Mouse (Mus musculus): Measurements from ENCODE around the gene Tenm2.

Gene Tenm2

DNA sequence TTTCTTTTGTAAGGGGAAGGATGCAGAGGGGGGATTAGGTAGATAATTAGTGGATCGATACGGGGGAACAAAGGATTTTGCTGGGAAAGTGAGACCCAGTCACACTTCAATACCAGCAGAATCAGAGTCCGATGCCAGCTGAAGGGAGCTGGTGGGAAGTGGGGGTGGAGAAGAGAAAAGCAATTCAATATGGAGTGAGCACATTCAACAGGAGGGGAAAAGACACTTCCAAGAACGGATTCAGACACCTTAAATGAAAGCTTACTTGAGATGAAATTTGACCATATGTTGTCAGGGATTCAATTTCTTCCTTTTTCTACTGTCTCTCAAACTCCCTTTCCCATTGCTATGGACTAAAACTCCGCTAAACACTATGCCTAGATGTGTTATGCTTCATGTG is 900.6 kb downstream of the Tenm2 start:
- DNase-seq = no peak

DNA sequence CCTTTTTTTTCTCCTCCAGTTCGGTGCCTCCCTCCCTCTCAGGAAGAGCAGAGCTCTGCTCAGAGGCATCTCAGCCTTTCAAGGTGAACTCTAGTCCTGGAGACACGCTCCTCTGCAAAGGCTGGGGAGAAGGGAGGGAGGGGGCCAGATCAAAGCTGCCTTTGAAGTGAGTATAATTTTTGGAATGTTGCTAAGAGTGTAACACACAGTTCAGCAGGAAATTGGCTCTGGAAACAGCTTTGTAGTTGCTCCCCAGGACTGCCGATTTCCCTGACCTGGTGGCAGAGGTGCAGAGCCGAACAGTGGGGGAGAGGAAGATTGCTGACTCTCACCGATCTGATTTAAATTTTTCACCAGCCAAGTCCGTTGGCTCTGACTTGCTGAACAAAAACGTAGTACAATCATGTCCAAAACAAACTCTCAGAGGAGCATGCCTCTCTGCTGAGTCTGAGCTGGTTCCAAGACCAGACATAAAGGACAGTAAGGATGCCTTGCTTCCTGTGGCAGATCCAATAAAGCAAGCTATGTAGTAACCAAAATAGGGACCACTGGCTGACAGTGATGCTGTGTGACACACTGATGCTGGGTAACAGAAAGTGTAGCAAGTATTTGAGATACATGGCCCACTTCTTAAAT is 901.5 kb downstream of the Tenm2 start:
- no peak for DNase-seq

DNA sequence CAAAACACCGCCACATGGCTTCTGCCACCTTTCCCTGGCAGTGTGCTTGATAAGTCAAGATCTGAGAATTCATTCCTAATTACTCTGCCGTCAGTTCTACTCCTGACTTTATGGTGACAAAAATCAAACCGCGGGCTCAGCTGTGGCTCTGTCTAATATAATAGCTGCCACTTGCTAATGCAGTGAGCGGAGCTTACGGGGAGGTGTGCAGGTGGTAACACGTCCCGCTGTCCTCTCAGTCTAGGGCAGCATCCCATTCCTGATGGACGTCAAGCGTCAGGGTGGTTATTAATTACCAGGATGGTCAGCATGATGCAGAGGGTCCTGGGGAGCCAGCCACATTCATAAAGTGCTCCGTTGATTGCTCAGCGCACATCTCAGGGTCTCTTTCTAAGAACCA is 903.5 kb downstream of the Tenm2 start:
- DNase-seq = no peak

DNA sequence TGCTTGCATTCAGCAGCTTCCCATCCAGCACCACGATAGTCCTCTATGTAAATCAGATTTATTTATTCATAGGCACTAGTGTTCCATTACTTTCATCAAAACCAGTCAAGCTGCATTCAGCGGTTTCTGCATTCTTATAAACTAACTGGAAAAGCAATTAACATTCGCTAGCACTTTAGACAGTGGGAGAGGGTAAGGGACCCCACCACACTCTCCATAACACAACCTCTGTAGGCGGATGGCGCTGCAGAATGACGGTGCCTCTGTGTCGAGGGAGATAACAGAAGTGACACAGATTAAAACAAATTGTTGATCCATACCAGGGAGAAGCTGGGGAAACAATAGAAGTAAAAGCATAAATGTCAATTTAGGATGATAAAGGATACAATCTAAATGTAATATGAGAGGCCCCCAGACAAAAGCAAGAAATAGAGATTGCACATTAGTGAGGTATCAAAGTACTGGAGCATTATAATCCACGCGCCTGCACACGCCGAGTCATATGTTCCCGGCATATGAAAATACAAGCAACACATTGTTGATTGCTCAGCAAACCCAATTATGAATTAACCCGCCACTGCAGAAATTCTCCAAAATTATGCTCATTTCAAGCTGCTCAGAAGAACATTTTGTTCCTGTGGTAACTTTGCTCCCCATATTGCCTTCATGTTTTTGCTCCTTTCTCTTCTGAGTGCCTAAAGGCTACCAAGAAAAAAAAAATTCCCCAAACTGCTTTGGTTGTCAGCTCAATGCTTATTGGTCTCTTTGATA is 904.2 kb downstream of the Tenm2 start:
- peak in 1 of 2 experiments; percentile 5 for DNase-seq

DNA sequence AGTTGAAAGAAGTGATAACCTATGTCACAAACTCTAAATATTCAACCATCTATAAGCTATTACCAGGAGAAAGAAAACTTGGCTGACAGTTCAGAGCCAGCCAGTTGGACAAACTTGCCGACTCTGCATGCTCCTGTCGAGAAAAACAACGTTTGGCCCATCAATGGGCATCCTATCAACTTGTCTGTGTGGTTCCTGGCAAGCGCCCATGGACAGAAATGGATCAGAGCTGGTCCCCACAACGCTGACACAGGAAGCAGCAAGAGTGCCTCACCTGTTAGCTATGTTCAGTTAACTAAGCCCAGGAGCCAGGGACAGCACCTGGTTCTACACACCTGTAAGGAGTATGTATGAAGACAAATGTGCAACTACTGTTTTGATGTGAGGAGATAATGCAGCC is 908.5 kb downstream of the Tenm2 start:
- no peak for DNase-seq

DNA sequence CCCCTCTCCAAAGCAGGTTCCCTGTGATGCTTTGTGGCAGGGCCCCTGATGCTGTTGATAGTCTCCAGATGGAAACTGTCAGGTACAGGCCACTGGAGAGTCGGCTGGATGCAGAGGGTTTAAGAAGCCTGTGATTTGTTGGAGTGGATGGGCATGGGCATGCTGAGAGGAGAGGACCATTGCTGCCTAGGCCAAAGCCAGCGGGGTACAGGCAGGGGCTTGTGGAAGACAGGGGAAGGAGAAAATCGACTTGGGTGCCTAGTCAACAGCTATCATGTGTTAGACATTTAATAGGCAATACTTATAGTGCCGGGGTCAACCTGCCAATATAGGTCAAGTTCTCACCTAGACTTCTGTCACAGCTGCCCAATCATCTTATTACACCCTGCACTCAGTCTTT is 926.4 kb downstream of the Tenm2 start:
- DNase-seq = no peak

DNA sequence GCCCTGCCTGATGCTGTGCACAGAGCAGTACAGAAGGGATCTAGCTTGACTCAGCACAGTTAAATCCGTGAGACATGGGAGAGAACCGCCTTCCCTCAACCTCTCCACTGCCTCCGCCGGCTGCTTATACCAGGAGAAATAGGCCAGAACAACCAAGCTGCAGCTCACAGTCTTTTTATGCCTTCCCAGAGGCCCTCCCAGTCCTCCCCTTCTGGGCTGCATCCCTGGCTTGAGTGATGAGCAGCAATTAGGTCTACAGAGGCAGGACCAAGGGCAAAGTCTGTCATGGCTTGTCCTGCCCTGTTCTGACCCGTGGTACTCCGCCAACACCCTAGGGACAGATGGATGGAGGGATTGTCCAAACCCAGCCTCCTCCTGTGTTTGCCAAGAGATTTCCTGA is 928.5 kb downstream of the Tenm2 start:
- DNase-seq = no peak

DNA sequence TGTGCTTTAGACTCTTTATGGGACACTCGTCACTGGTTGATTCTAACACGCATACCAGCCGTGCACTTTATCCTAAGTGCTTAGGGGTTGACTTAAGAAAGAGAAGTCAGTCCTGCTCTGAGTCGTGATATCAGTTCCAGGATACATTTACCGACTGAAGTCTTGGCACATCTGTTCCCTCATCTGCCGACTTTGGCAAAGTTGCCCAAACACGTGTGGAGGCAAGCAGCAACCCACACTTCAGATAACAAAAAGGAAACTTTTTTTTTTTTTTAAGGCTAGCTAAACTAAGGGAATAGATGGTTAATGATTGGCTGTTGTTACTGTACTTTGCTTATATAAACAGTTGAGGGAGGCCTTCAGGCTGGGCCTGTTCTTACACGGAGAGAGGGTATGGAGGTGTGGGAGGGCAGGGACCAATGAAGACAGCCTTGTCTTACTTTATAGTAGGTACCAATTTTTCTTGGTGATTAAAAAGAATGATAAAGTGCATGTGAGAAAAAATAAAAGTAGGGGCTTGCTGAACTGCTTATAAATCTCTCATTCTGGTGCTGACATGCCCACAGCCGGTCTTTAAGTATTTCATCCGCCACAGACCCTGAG is 930.3 kb downstream of the Tenm2 start:
- no peak for DNase-seq

DNA sequence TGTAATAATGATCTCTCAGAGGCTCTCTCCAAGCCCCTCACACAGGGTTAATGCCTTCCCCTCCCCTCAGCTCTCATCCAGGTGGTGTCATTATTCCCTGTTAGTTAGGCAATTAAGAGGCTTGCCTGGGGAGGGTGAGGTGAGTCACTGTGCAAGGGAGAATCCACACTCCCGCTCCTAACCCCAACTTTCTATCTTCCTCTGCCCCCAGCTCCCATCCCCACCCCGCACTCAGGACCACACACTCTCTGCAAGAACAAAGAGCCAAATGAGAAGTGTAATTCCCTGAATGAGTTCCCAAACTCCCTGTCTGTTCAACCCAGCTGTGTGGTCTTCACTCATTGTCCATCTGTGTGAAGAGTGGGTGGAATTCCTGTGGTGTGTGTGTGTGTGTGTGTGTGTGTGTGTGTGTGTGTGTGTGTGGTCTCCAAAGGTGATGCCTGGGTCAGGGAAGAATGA is 932.8 kb downstream of the Tenm2 start:
- DNase-seq = no peak

DNA sequence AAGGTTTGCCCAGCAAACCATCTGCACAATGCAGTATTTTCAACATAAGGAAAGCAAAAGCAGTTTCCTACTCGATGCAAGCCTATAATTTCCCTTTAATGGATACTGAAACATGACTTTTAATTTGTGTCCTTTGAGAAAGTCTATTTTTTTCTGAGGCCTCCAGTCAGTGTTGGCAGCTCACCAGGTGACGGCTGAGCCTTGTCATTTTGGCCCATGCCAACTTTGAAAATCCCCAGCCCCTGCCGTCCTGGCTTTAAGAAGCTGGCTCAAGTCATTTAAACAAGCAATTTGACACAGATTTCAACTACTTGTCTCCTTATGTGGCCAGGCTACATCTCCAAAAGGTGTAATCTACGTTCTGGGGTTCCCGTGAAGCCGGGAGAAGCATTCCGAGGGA is 933.7 kb downstream of the Tenm2 start:
- no peak for DNase-seq

DNA sequence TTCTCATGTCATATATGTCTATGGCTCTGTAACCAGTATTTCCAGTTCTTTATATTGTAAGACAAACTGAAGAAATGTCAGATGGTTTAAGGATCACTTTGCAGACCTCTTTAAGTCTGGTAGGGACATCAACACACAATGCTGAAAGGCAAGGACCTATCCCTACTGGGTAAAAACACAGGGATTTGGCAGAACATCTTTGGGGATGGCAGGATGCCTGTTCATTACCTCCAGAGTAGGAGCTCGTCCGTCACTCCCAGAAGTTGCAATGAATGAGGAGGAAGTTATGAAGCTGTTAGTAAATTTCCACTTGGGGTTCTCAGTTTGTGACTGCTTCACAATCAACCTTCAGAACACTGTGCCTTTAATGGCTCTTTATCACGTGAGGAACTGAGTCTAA is 939.2 kb downstream of the Tenm2 start:
- DNase-seq = no peak

DNA sequence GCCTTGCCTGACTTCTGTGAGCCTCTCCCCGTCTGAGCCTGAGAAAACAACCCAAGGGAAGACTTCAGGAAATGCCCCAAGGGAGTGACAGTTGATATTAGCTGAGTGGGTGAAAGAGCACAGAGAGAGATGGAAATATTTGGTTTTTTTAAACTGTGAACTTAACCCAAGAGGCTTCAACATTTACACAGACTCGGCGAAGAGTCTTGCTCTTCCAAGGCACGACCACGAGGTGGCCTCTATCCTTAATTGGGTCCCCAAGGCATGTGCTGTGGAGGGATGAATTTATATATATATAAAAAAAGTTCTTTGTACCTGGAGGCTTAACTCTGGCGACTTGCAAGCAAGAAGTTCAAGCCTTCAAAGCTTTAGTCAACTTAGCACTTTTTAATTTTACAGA is 943.6 kb downstream of the Tenm2 start:
- no peak for DNase-seq

DNA sequence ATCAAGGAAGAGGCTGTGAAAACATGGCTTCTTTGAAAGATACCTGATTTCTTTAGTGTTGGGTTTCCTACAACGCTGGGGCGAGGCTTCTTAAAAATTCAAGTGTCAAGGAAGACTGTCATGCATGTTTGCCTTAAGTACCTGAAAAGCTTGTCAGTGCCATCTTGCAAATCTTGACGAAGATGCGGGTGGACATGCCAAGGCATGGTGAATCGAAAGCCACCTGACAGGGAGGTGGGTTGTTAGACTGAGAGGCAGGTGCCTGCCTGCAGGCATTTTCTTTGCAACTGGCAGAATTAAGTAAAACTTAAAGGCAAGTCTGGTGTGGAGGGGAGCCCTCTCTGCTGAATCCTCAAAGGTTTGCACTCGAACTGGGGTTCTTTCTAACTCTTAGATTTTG is 949.5 kb downstream of the Tenm2 start:
- DNase-seq = no peak

DNA sequence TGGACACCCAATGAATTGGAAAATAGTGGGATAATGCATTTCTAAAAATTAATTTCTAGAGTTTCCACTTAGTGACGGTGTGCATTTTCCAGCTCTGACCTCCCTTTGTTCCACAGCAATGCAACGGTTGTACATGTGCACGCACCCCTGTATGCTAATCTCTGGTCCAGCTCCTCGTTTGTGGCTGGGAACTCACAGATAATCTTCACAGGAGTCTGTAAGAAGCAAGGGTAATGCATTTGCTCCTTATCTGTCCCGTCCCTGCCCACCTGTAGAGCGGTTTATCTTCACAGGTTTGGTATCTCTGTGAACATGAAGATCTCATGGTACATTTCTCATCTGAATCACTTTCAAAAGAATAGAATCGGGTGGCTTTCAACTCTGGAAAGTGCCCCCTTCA is 955.2 kb downstream of the Tenm2 start:
- no peak for DNase-seq

DNA sequence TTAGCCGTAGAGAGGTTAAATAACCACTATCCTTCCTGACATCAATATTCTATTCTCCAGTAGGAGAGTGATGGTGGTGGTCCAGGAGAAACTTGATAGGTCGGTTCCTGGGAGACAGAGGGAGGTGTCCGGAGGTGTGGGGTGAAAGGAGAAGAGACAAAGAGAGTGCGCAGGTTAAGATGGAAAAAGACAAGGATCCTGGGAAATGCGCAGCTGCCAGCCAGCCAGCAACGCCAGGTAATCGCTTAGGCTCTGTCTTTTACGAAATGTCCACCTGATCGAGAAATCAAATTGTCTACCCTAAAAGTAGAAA is 957.9 kb downstream of the Tenm2 start:
- no peak for DNase-seq

DNA sequence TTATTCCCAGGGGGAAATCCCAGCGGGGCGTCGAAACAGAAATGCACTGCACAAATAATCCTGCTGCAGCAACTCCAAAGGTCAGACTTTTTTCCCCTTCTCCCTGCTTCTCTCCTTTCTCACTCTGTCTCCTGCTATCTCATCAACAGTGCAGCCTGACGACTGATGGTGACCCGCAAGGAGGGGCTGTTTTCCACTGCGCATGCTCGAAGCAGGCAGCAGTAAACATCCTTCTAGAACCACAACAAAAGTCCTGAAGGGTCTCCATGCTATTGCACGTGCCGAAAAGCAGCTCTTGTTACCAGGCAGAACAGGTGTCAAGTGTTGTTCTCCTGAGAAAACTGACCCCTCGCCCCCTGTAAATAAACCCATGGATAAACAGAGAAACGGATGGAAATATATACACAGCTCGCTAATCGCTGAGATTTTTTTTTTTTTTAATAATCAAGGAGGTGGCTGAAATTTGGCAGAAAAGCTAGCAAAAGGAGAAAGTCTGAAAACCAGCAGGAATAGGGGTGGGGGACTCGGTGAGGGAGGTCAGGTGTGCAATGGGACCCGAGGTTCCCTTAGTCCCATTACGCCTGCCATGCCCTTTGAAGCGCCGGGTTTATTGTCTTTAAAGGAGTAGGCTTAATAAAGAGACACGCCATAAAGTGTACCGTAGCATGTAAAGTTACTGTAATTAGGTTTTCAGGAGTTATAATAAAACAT is 958.4 kb downstream of the Tenm2 start:
- no peak for DNase-seq

DNA sequence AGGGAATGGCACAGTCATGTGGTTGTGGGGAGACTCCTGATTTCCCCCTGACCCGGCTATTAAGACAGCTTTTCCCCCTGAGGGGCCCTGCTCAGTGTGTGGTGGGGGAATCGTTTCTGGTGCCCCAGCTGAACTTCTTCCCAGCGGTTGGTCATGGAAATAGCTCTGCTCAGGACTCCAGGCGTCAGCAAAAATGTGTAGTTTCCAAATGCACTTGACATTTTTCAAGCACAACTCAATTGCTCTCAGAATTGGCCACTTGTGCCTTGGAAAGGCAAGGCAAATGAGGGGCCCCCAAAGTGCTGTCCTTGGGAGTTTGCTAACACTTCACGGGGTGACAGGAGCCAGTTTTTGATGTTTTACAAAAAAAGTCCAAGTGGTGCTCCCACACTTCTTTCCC is 959.7 kb downstream of the Tenm2 start:
- no peak for DNase-seq

DNA sequence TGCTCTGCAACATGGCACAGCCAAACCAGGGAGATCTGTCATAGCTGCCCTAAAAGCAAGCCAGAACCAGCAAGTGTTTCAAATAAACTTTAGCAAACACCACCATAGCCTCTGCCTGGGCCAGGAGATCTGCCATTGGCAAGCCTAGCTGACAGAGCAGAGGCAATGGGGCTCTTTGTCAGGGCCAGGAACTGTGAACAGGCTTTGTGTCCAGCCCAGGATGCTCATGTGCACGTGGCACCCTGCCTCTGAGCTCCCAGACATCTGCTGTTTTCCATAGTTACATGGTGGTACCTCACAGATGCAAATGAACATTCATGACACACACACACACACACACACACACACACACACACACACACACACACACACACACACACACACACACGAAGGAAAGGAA is 963.6 kb downstream of the Tenm2 start:
- no peak for DNase-seq

DNA sequence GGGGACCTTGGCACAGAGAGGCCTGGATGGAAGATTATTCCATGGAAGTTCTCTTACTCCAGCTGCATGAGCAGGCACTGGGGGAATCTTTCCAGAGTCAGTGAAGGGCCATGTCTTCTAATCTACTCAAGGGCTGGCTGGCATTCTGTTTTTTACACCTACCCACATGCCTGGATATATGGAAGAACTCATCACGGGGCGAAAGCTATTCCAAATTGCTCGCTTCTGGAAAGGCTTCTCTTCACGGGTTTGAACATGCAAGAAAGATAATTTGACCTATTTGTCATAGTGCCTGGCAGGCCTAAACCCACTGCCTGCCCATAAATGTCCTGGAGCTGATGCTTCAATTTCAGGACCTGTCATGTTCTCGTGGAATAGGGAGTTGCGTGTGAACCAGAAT is 965.8 kb downstream of the Tenm2 start:
- DNase-seq = no peak

DNA sequence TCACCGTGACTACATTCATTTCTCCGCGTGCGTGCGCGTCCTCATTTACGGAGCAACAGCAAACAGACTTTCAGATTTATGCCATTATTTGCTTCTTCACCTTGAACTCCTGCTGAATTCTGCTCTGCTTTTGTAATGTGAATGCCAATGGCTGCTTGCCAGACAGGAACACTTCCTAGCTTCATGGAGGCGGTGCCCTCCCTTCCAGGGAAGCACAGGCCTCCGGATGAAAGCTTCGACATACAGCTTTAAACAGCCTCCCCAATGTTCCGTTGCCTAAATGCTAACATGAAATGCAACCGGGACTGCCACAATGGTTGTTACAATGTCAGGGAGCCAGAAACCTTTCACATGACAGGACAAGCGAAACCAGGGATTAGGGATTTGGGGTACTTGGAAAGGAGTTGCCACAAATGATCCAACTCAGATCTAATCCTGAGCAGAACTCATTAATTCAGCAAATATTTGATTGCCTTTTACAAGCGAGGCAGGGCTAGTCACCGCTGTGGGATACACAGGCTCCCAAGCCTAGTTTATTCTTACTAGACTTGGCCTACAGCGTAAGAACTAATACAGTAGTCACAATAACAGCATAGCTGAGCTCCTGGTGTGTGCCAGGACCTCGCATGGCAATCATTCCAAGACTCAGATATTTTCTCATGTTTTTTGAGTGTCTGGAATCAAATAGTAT is 970.8 kb downstream of the Tenm2 start:
- DNase-seq = peak; percentile 6 to 18

DNA sequence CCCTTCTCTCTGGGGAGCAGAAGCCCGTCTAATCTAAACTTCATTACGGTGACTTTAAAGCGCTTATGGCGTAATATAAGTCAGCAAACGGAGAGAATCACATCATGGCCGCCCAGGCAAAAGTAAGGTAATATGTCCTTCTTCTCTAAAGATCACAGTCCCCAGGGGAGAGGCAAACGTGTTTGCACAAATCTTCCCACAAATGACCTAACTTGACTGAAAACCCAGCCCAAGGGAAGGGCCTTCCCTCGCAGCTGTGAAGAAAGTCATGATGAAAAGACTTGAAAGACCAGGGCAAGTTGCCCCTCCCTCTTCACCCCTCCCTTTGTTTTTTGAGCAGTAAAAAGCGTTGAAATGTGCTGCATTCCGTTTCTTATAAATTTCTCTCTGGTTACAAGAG is 971.9 kb downstream of the Tenm2 start:
- DNase-seq = no peak

DNA sequence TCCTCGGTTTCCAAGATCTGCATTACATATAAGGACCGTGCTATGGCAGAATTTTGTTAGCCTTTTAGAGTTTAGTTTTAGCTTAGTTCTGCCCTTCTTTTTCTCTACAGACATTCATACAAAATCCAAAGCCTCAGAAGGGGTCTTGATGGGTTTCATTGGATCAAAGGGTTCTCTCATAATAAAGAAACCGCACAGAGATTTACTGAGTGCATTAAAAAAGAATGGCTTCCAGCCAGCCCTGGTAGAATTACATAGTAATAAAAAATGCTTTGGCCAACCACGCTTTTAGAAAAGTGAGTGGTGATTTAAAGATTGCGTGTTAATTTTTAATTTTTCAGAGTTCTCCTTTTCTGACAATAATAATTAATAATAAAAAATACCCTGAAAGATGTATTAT is 978.6 kb downstream of the Tenm2 start:
- DNase-seq = no peak

DNA sequence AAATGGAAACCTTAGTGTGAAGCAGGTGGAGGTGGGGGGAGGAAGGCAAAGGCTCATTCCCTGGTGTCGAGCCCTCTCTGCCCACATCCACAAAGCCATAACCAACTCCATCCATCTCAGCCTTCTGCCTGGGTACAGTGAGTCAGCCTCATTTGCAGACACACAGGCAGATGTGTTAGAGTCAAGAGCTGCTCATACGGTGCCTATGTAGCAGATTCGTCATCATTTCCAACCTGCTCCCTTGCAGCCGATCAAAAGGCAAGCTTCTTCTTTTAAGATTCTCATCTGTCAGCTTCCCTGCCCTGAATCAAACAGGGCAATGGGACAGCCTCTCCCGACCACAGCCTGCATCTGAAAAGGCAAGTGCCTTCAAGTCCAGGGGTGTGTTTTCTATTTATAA is 979.0 kb downstream of the Tenm2 start:
- no peak for DNase-seq
